Mouse (Mus musculus) bone marrow, adult 2 months (tissue): ENCODE measurements at regions not wholly inside any gene's neighbourhood (a gene's known extent, or its start where the extent isn't known, plus 50 kb on each side); places are given as distances from the start of the nearest gene placed in this dataset.

Experiments used
- CTCF ChIP-seq: fragments of 200-500 bp; IDR thresholded peaks from 2 replicates; pipeline ENCODE4 v1.5.1; 2011; ENCODE audit warnings: low read length, control low read depth; ENCODE audit not compliant: control insufficient read depth, insufficient read depth
- POLR2A ChIP-seq: fragments of 200-500 bp; IDR thresholded peaks from 2 replicates; pipeline ENCODE4 v1.6.1; 2011; ENCODE audit warnings: low read depth, mild to moderate bottlenecking, control low read depth, low read length, borderline replicate concordance; ENCODE audit not compliant: control insufficient read depth

DNA sequence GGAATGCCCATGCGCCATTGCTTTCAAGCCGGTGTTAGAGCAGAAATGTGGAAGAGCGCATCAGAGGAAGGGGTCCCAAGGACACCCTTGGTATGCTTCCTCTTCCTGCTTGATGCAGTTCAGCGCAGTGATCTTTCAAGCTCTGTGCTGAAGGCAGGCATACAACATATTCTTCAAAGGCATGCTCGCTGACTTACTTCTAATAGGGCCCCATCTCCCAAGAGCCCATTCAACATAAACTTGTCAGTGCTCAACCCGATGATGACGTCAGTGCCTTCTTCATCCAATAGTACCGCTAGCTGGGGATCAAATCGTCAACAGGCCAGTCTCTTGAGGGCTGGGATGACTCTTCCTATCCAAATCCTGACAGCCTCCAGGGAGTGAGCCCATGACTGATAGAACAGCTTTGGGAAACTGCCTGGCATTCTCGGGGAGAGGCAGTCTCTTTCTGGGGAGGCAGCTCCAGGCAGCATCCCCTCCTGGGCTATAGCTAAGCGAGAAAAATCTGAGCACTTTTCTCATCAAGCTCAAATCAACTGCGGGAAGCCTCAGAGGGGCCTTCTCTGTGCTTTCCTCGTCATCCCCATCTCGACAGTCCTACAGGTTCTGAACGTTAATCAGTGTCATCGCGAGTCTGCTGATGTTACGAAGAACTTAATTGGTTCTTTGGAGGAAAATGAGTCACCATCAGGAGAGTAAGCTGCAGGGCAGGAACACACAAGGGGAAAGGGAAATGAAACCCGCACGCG, 159.4 kb upstream of the Ppp2r3a start:
- TF ChIP-seq CTCF (no peak), POLR2A (no peak)
